Mouse (Mus musculus) heart, embryonic 16.5 days (tissue): Measurements from ENCODE around the gene Kcng4. TPM values are rescaled to one million over a fixed set of nuclear protein-coding genes. Genes with fewer than 3 reads are reported as not detected.

ENCODE experiments used
- ATAC-seq: fragments of 200-750 bp; cut with Nextera tagmentation; replicated peaks from 2 replicates; pipeline ENCODE4 v1.8.0; 2017; ENCODE audit warnings: moderate number of reproducible peaks; ENCODE audit not compliant: insufficient read depth, low FRiP score; ENCODE audit errors: extremely low read depth
- H3K27ac ChIP-seq: fragments of 300-500 bp; sonication (generic); 2 replicates; pipeline ENCODE4 v1.5.1; 2014; ENCODE audit warnings: mild to moderate bottlenecking, low read length, control low read depth, moderate library complexity
- H3K27me3 ChIP-seq: fragments of 300-500 bp; sonication (generic); 2 replicates; pipeline ENCODE4 v1.6.1; 2014; ENCODE audit warnings: low read length, mixed read lengths; ENCODE audit not compliant: control insufficient read depth, insufficient read depth
- H3K36me3 ChIP-seq: fragments of 300-500 bp; sonication (generic); 2 replicates; pipeline ENCODE4 v1.6.1; 2014; ENCODE audit not compliant: control insufficient read depth, insufficient read depth
- H3K4me1 ChIP-seq: fragments of 300-500 bp; sonication (generic); 2 replicates; pipeline ENCODE4 v1.6.1; 2014; ENCODE audit warnings: low read length, mixed read lengths; ENCODE audit not compliant: control insufficient read depth, insufficient read depth
- H3K4me2 ChIP-seq: fragments of 300-500 bp; sonication (generic); 2 replicates; pipeline ENCODE4 v1.6.1; 2014; ENCODE audit warnings: low read depth, mild to moderate bottlenecking, control low read depth, low read length
- H3K4me3 ChIP-seq: fragments of 300-500 bp; sonication (generic); 2 replicates; pipeline ENCODE4 v1.5.1; 2014; ENCODE audit warnings: mild to moderate bottlenecking, control low read depth, low read length
- H3K9ac ChIP-seq: fragments of 300-500 bp; sonication (generic); 2 replicates; pipeline ENCODE4 v1.6.1; 2014; ENCODE audit warnings: low read length, control low read depth
- H3K9me3 ChIP-seq: fragments of 300-500 bp; sonication (generic); replicated peaks from 2 replicates; pipeline ENCODE4 v1.6.1; 2016; ENCODE audit warnings: low read length; ENCODE audit not compliant: control insufficient read depth
- WGBS: fragments of 180-500 bp; shearing (Covaris S2); extraction: QIAGEN DNeasy Blood & Tissue Kit; methylation state at CpG from one replicate; pipeline ENCODE4 v1.1.7; 2014; 5-methylcytosine and 5-hydroxymethylcytosine counted together
- polyA plus RNA-seq: library from polyadenylated mRNA; unstranded; fragments of >200 nt; fragmentation: Nextera tagmentation; extraction: Ambion mirVana; gene quantifications from 2 replicates; pipeline ENCODE4 v1.2.1, GENCODE M21; 2015

Kcng4 gene
- polyA plus RNA-seq, 1 experiment from 2014 or later = 0.04 TPM

- ATAC-seq = no peak
- Histone ChIP-seq H3K4me2 (peak within 1 kb of the TSS; percentile 55), H3K9ac (peak within 1 kb of the TSS; percentile 64), H3K36me3 (no peaks in the 10 kb centered on the region), H3K27ac (peak within 1 kb of the TSS; percentile 65; the same call in 1 of the 2 replicates), H3K9me3 (no peaks in the 10 kb centered on the region), H3K4me3 (peak within 1 kb of the TSS; percentile 30), H3K27me3 (no peaks in the 10 kb centered on the region), H3K4me1 (peaks cover 31% of the 10 kb centered on the region)
- WGBS = 12% methylated on average over 14 of the region's 14 CpGs
These were observed 30.9 kb upstream of the Kcng4 start, which contains the start of gene Wfdc1 for GRCm38 (mm10) chr8:119666219-119666951. Gene Wfdc1, plus strand, starts transcription at chr8:119666365.

- H3K36me3 ChIP-seq = no peaks in the 10 kb centered on the region
- H3K4me2 ChIP-seq = no peak overlapping the region
- no peak overlapping the region for H3K9ac ChIP-seq
- H3K27me3 ChIP-seq = no peaks in the 10 kb centered on the region
- peaks cover 30% of the 10 kb centered on the region for H3K4me1 ChIP-seq
- 56% methylated on average over 6 of the region's 6 CpGs for WGBS
- H3K4me3 ChIP-seq = no peak overlapping the region
- H3K9me3 ChIP-seq = no peaks in the 10 kb centered on the region
- no peak for ATAC-seq
- H3K27ac ChIP-seq = no peak overlapping the region
These were observed 29.8 kb upstream of the Kcng4 start for GRCm38 (mm10) chr8:119665270-119665669.

- Histone ChIP-seq H3K27me3 (no peaks in the 10 kb centered on the region), H3K4me3 (no peak overlapping the region), H3K9me3 (no peaks in the 10 kb centered on the region), H3K36me3 (no peaks in the 10 kb centered on the region), H3K4me1 (peaks cover 27% of the 10 kb centered on the region), H3K4me2 (no peak overlapping the region), H3K27ac (no peak overlapping the region), H3K9ac (no peak overlapping the region)
- no peak for ATAC-seq
- WGBS = 70% methylated on average over 11 of the region's 11 CpGs
These were observed 28.0 kb upstream of the Kcng4 start for GRCm38 (mm10) chr8:119663440-119663839.

- Histone ChIP-seq H3K27me3 (no peaks in the 10 kb centered on the region), H3K4me3 (no peak overlapping the region), H3K4me1 (peaks cover 27% of the 10 kb centered on the region), H3K36me3 (no peaks in the 10 kb centered on the region), H3K4me2 (no peak overlapping the region), H3K9ac (no peak overlapping the region), H3K27ac (no peak overlapping the region), H3K9me3 (peaks cover 3% of the 10 kb centered on the region; the same call in 1 of the 2 replicates)
- WGBS = 69% methylated on average over 6 of the region's 6 CpGs
- no peak for ATAC-seq
These were observed 26.4 kb upstream of the Kcng4 start for GRCm38 (mm10) chr8:119661892-119662291.

GRCm38 (mm10) chr8:119661081-119661480, 25.6 kb upstream of the Kcng4 start:
- no peak overlapping the region for H3K9ac ChIP-seq
- H3K27ac ChIP-seq = no peak overlapping the region; the same call in 1 of the 2 replicates
- no peak overlapping the region for H3K4me2 ChIP-seq
- H3K27me3 ChIP-seq = no peaks in the 10 kb centered on the region
- H3K9me3 ChIP-seq = peaks cover 3% of the 10 kb centered on the region; the same call in 1 of the 2 replicates
- no peaks in the 10 kb centered on the region for H3K36me3 ChIP-seq
- H3K4me3 ChIP-seq = no peak overlapping the region
- H3K4me1 ChIP-seq = peaks cover 20% of the 10 kb centered on the region
- 6% methylated on average over 9 of the region's 9 CpGs for WGBS
- ATAC-seq = peak; percentile 63

GRCm38 (mm10) chr8:119656709-119657464, 21.4 kb upstream of the Kcng4 start:
- Histone ChIP-seq H3K27me3 (no peaks in the 10 kb centered on the region), H3K4me3 (no peak overlapping the region), H3K36me3 (no peaks in the 10 kb centered on the region), H3K9me3 (peaks cover 3% of the 10 kb centered on the region; the same call in 1 of the 2 replicates), H3K4me2 (no peak overlapping the region), H3K27ac (no peak overlapping the region), H3K9ac (no peak overlapping the region), H3K4me1 (peaks cover 10% of the 10 kb centered on the region)
- no peak; the same call in 1 of the 2 replicates for ATAC-seq
- 43% methylated on average over 5 of the region's 5 CpGs for WGBS

- 44% methylated on average over 2 of the region's 2 CpGs for WGBS
- ATAC-seq = peak; percentile 23; the same call in 1 of the 2 replicates
- no peak overlapping the region for H3K4me2 ChIP-seq
These were observed 15.8 kb upstream of the Kcng4 start for GRCm38 (mm10) chr8:119651324-119651723.

GRCm38 (mm10) chr8:119646846-119647245, 11.4 kb upstream of the Kcng4 start:
- Histone ChIP-seq H3K4me3 (no peak overlapping the region), H3K9ac (no peak overlapping the region), H3K4me2 (no peak overlapping the region), H3K27ac (no peak overlapping the region), H3K4me1 (no peaks in the 10 kb centered on the region), H3K9me3 (peaks cover 4% of the 10 kb centered on the region), H3K36me3 (no peaks in the 10 kb centered on the region), H3K27me3 (no peaks in the 10 kb centered on the region; the same call in 1 of the 2 replicates)
- ATAC-seq = no peak
- WGBS = 81% methylated on average over 7 of the region's 7 CpGs

More at GRCm38 (mm10) chr8:119651324-119651723, 15.8 kb upstream of the Kcng4 start:
- no peak overlapping the region for H3K9ac ChIP-seq
- peaks cover 2% of the 10 kb centered on the region for H3K9me3 ChIP-seq
- no peak overlapping the region for H3K4me3 ChIP-seq
- no peaks in the 10 kb centered on the region; the same call in 1 of the 2 replicates for H3K27me3 ChIP-seq
- no peaks in the 10 kb centered on the region for H3K36me3 ChIP-seq
- H3K27ac ChIP-seq = no peak overlapping the region
- no peaks in the 10 kb centered on the region for H3K4me1 ChIP-seq

- no peak overlapping the region for H3K4me3 ChIP-seq
- no peak overlapping the region for H3K27ac ChIP-seq
- WGBS = 64% methylated on average over 3 of the region's 3 CpGs
- H3K9ac ChIP-seq = no peak overlapping the region
- H3K9me3 ChIP-seq = peaks cover 4% of the 10 kb centered on the region
- ATAC-seq = no peak
- no peaks in the 10 kb centered on the region for H3K4me1 ChIP-seq
- H3K36me3 ChIP-seq = no peaks in the 10 kb centered on the region
- H3K4me2 ChIP-seq = no peak overlapping the region
- H3K27me3 ChIP-seq = no peaks in the 10 kb centered on the region
These were observed 10.7 kb upstream of the Kcng4 start for GRCm38 (mm10) chr8:119646197-119646596.
